Mouse (Mus musculus) bone marrow macrophage, adult 2 months (primary cell): ENCODE measurements at regions not wholly inside any gene's neighbourhood (a gene's known extent, or its start where the extent isn't known, plus 50 kb on each side); places are given as distances from the start of the nearest gene placed in this dataset.

Experiments
- CTCF ChIP-seq: IDR thresholded peaks from 2 replicates; pipeline ENCODE4 v1.5.1; 2012; ENCODE audit warnings: low read depth, mild to moderate bottlenecking, low read length, moderate library complexity
- POLR2A ChIP-seq: IDR thresholded peaks from 2 replicates; pipeline ENCODE4 v1.6.1; 2012; ENCODE audit warnings: mild to moderate bottlenecking, low read depth, low read length, borderline replicate concordance

DNA sequence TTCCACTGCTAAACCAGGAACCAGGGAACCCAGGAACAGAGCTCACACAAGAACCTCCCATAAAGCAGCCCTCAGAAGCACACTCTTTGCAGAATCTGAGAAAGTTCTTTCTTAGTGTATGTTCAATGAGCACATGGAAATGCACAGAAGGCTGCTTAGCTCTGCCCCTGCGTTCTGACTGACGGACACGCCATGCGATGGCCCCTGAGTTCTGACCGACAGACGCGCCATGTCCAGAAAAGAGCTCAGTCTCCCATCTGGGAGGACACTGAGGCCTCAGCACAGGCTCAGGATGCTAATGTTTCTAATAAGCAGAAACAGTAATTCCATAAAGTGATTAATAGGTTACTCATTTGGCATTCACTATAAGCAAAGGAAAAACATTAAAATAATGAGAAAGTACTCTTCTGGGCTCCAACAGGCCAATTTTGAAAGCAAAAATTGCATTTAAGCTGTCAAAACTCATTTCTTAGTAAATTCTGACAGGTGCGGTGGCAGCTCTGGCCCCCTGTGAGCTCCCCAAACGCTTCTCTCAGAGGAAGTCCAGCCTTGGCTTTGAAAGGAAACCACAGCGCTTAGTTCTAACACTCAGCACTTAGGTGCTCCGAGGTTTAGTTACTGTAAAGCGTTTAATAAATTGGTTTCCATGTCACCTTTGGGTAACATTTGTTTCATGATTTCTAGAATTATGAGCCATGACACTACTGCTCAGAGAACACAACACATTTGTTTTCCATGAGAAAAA, 309.9 kb upstream of the Smim15 start:
- TF ChIP-seq CTCF (no peak), POLR2A (no peak)
